Mouse (Mus musculus): ENCODE data around the gene AC134908.4. TPM values are rescaled to one million over a fixed set of nuclear protein-coding genes. Genes with fewer than 3 reads are reported as not detected.

AC134908.4 gene
- polyA plus RNA-seq, 1 experiment from 2014 or later = not detected

DNA sequence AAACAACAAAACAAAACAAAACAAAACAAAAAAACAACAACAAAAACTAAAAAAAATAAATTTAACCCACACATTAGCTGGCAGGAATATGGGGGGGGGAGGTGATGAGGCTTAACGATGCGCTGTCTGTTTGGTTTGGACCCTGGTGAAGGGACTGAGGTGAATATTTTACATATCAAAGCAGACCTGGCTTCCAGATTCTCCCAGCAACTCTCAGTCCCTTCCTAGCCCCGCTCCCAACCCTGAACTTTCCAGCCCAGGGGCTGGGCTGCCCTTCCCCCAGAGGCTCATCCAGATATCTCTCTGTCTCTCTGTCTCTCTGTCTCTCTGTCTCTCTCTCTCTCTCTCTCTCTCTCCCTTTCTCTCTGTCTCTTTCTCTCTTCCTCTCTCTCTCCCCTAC is 32.9 kb downstream of the AC134908.4 start:
- no peaks in the 10 kb centered on the region for H3K27me3 ChIP-seq (replicated peaks; ENCODE audit: control insufficient read depth, insufficient read depth, low read length)
- WGBS = 39% methylated on average over 3 of the region's 3 CpGs
- no peak overlapping the region for H3K4me2 ChIP-seq (ENCODE audit: low read depth, low read length)
- no peak overlapping the region for H3K4me3 ChIP-seq (ENCODE audit: low read length)
- ATAC-seq = no peak
- H3K4me1 ChIP-seq (ENCODE audit: control insufficient read depth, insufficient read depth, low read length) = no peaks in the 10 kb centered on the region
- H3K27ac ChIP-seq (ENCODE audit: low read length) = no peak overlapping the region
- no peak overlapping the region for H3K9ac ChIP-seq (ENCODE audit: low read depth, low read length)
- H3K36me3 ChIP-seq (ENCODE audit: control insufficient read depth, insufficient read depth, low read length) = no peaks in the 10 kb centered on the region
- no peaks in the 10 kb centered on the region for H3K9me3 ChIP-seq (ENCODE audit: control insufficient read depth, low read length)

DNA sequence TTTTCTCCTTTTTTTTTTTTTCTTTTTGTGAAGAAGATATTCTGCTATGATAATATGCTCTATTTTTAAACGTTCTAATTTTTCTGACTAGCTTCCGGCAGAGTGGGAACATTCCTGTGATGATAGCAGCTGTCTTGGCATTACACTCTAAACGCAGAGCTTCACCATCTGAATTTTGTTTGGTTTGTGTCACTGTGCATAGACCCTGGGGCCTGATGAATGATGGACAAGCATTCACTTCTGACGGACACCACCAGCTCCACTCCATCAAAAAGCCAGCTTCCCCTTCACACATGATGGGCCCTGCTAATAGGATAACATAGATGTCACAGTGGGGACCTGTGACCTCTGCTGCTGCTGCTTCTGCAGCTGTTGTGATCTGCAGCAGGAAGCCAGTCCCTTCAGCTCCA is 33.9 kb downstream of the AC134908.4 start:
- Histone ChIP-seq H3K4me3 (ENCODE audit: low read length) (no peak overlapping the region), H3K27me3 (replicated peaks; ENCODE audit: control insufficient read depth, insufficient read depth, low read length) (no peaks in the 10 kb centered on the region), H3K9me3 (ENCODE audit: control insufficient read depth, low read length) (no peaks in the 10 kb centered on the region), H3K4me2 (ENCODE audit: low read depth, low read length) (no peak overlapping the region), H3K9ac (ENCODE audit: low read depth, low read length) (no peak overlapping the region), H3K27ac (ENCODE audit: low read length) (no peak overlapping the region), H3K4me1 (ENCODE audit: control insufficient read depth, insufficient read depth, low read length) (no peaks in the 10 kb centered on the region), H3K36me3 (ENCODE audit: control insufficient read depth, insufficient read depth, low read length) (no peaks in the 10 kb centered on the region)
- ATAC-seq = no peak
- 34% methylated on average over 4 of the region's 4 CpGs for WGBS

DNA sequence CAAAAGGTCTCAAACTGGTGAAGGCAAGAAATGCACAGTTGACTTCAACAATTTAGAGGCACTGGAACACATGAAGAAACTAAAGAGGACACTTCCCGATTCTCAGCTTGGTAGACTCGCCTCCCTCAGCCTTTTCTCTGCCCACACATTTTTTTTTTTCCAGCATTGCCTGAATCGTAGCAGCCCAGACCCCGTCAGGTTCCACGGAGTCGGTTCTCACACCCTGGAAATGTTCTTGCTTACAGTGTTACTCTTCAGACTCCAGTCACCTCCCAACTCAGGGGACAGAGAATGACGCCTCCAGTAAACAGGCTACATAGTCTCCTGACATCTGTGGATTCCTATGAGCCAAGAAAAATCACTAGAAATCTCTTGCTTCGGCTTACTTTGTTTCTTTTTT is 35.3 kb downstream of the AC134908.4 start:
- 73% methylated on average over 8 of the region's 8 CpGs for WGBS
- no peak overlapping the region for H3K4me3 ChIP-seq (ENCODE audit: low read length)
- H3K4me2 ChIP-seq (ENCODE audit: low read depth, low read length) = no peak overlapping the region

DNA sequence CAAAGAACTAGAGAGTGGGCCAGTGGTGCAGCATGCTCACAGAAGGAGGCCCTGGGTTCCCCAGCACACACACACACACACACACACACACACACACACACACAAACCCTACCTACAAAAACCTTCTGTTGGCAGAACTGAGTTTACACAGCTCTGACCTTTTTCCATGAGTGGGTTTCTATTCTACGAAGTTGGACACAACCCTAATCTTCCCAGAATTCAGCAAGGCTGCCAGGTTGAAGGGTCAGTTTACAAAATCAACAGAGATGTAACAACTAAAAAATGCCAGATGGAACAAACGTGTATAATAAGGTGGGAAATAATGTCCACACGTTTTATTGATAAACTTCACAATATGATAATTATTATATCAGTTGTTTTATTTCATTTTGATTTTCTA is 37.8 kb downstream of the AC134908.4 start:
- H3K4me3 ChIP-seq (ENCODE audit: low read length) = no peak overlapping the region
- no peak overlapping the region for H3K9ac ChIP-seq (ENCODE audit: low read depth, low read length)
- H3K9me3 ChIP-seq (ENCODE audit: control insufficient read depth, low read length) = no peaks in the 10 kb centered on the region
- no peaks in the 10 kb centered on the region for H3K27me3 ChIP-seq (replicated peaks; ENCODE audit: control insufficient read depth, insufficient read depth, low read length)
- 63% methylated on average over 3 of the region's 3 CpGs for WGBS
- ATAC-seq = no peak
- H3K4me1 ChIP-seq (ENCODE audit: control insufficient read depth, insufficient read depth, low read length) = 0 out of 2 replicates have a peak, but pooled peaks cover 4% of the 10 kb centered on the region
- no peak overlapping the region for H3K4me2 ChIP-seq (ENCODE audit: low read depth, low read length)
- no peaks in the 10 kb centered on the region for H3K36me3 ChIP-seq (ENCODE audit: control insufficient read depth, insufficient read depth, low read length)
- H3K27ac ChIP-seq (ENCODE audit: low read length) = no peak overlapping the region

More for the DNA sequence above, 35.3 kb downstream of the AC134908.4 start:
- no peak overlapping the region for H3K27ac ChIP-seq (ENCODE audit: low read length)
- H3K27me3 ChIP-seq (replicated peaks; ENCODE audit: control insufficient read depth, insufficient read depth, low read length) = no peaks in the 10 kb centered on the region
- no peak for ATAC-seq
- no peaks in the 10 kb centered on the region for H3K9me3 ChIP-seq (ENCODE audit: control insufficient read depth, low read length)
- H3K4me1 ChIP-seq (ENCODE audit: control insufficient read depth, insufficient read depth, low read length) = 0 out of 2 replicates have a peak, but pooled peaks cover 4% of the 10 kb centered on the region
- no peak overlapping the region for H3K9ac ChIP-seq (ENCODE audit: low read depth, low read length)
- H3K36me3 ChIP-seq (ENCODE audit: control insufficient read depth, insufficient read depth, low read length) = no peaks in the 10 kb centered on the region

DNA sequence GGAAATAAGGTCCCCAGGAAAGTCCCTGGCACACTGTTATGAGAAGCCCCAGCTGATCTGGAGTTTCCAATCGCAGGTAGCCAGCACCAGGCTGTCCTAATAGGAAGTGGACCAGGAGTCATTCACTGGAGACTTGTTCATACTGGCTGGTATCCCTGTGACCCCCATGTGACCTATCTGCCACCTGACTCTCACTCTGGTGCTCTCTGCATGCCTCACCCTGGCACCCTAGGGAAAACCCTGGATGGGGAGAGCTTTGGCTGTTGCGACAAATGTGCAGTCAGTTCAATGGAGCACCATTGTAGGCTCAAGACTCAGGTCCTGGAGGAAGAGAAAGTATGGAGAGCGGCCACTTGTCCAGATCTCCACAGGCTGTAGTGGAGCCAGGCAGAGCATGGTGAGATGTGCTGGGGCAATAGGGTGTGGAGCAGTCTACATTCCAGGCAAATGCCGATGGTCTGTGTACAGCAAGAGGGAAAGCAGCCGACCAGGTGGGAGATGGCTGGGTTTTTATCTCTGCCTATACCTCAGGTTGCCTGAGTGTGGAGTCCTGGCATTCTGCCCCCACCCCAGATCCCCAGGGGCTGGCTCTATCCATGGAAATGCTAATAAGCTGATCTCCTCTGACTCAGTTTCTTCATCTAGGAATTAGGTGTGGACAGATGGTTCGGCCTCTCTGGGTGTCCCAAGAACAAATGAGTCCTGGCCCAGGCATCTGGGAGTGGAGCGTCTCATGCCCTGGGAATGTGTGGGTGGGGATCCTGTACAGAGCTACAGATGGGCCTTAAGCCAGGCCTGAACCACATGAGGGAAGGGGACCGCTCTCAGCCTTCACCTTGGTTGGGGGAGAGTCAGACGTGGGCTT is 38.8 kb downstream of the AC134908.4 start:
- no peaks in the 10 kb centered on the region for H3K36me3 ChIP-seq (ENCODE audit: control insufficient read depth, insufficient read depth, low read length)
- H3K4me2 ChIP-seq (ENCODE audit: low read depth, low read length) = no peak overlapping the region
- no peaks in the 10 kb centered on the region for H3K9me3 ChIP-seq (ENCODE audit: control insufficient read depth, low read length)
- 67% methylated on average over 9 of the region's 9 CpGs for WGBS
- no peaks in the 10 kb centered on the region for H3K27me3 ChIP-seq (replicated peaks; ENCODE audit: control insufficient read depth, insufficient read depth, low read length)
- H3K4me1 ChIP-seq (ENCODE audit: control insufficient read depth, insufficient read depth, low read length) = 0 out of 2 replicates have a peak, but pooled peaks cover 4% of the 10 kb centered on the region
- no peak overlapping the region for H3K4me3 ChIP-seq (ENCODE audit: low read length)
- H3K27ac ChIP-seq (ENCODE audit: low read length) = no peak overlapping the region
- ATAC-seq = peak; percentile 63; the same call in 1 of the 2 replicates
- H3K9ac ChIP-seq (ENCODE audit: low read depth, low read length) = no peak overlapping the region

DNA sequence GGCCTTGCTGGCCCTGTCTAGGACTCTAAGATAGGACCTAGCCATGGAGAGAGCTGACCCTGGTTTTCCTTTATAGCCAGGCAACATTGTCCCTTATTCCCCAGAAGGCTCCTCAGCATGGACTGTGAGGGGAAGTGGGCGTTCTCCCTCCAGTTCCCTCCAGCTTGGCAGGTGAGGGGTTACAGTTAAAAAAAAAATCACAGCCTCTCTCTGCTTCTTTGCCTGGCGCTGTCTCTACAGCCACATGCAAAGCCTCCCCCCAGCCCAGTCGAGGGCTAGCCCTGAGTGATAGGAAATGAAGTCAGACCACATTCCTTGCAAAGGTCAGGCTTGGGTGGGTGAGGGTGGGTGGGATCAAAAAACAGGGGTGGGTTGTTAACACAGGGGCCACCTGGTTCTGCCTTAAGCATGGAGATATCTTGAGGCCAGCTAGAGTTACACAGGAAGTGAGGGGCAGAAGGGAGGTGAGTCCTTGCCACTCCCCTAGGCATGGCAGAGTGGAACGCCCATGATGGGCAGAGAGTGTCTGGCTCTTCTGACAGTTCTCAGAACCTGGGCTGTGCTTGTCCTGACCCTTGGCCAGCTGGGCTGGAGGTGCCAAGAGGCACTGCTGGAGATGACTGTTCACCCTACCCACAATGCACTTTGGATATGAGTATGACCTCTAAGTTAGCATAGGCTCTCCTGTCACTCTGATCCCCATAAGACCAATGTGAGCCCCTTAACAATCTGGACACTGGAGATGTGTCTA is 39.7 kb downstream of the AC134908.4 start:
- Histone ChIP-seq H3K9ac (ENCODE audit: low read depth, low read length) (no peak overlapping the region), H3K27ac (ENCODE audit: low read length) (no peak overlapping the region), H3K9me3 (ENCODE audit: control insufficient read depth, low read length) (no peaks in the 10 kb centered on the region), H3K4me3 (ENCODE audit: low read length) (no peak overlapping the region), H3K4me1 (ENCODE audit: control insufficient read depth, insufficient read depth, low read length) (peaks cover 6% of the 10 kb centered on the region; the same call in 1 of the 2 replicates), H3K4me2 (ENCODE audit: low read depth, low read length) (no peak overlapping the region), H3K36me3 (ENCODE audit: control insufficient read depth, insufficient read depth, low read length) (no peaks in the 10 kb centered on the region), H3K27me3 (replicated peaks; ENCODE audit: control insufficient read depth, insufficient read depth, low read length) (no peaks in the 10 kb centered on the region)
- WGBS = 29% methylated on average over 4 of the region's 4 CpGs
- ATAC-seq = peak; percentile 70

DNA sequence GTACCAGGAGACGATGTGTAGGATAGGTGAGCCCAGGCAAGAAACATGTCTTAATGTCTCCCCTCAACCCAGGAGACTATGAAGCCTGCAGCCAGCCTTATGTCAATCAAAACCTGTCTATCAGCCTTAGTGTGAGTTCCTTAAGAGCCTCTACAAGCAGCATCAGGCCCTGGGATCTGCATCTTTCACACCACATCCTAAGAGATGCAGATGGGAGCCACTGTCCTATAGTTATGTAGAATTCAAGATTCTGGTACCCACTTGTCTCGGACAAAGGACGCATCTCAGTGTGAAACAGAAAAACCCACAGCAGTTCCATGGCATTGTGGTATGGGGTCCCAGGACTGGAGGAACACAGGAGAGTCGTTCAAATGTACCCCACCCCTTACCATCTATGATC is 40.4 kb downstream of the AC134908.4 start:
- 82% methylated on average over 4 of the region's 4 CpGs for WGBS
- H3K4me2 ChIP-seq (ENCODE audit: low read depth, low read length) = no peak overlapping the region

DNA sequence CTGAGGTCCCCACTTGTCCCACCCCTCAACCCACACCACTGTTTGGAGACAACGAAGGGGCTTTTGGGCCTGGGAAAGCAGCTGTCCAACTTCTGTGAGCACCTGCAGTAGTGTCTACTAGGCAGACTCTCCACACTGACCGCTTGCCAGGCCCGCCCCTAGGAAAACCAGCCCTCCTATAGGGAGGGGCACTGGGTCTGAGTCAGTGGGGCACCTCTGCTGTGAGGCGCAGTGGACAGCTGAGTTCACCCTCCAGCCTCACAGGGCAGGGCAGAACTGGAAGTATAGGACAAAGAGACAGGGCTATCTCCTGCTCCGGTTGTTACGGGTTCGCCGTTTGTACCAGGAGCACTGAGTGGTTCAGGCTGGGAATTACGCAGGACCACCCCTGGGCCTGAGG is 41.2 kb downstream of the AC134908.4 start, which contains the start of gene Msln:
Msln (minus strand) TSS at position 138 of the 400 bp plus-strand sequence.
- Histone ChIP-seq H3K9ac (ENCODE audit: low read depth, low read length) (no peak within 1 kb of the TSS), H3K4me2 (ENCODE audit: low read depth, low read length) (no peak within 1 kb of the TSS), H3K36me3 (ENCODE audit: control insufficient read depth, insufficient read depth, low read length) (no peaks in the 10 kb centered on the region), H3K27ac (ENCODE audit: low read length) (no peak within 1 kb of the TSS), H3K9me3 (ENCODE audit: control insufficient read depth, low read length) (no peaks in the 10 kb centered on the region), H3K4me3 (ENCODE audit: low read length) (no peak within 1 kb of the TSS), H3K27me3 (replicated peaks; ENCODE audit: control insufficient read depth, insufficient read depth, low read length) (no peaks in the 10 kb centered on the region), H3K4me1 (ENCODE audit: control insufficient read depth, insufficient read depth, low read length) (peaks cover 6% of the 10 kb centered on the region; the same call in 1 of the 2 replicates)
- WGBS = 76% methylated on average over 9 of the region's 9 CpGs
- ATAC-seq = no peak; the same call in 1 of the 2 replicates

More for the DNA sequence above, 40.4 kb downstream of the AC134908.4 start:
- Histone ChIP-seq H3K9me3 (ENCODE audit: control insufficient read depth, low read length) (no peaks in the 10 kb centered on the region), H3K9ac (ENCODE audit: low read depth, low read length) (no peak overlapping the region), H3K27ac (ENCODE audit: low read length) (no peak overlapping the region), H3K27me3 (replicated peaks; ENCODE audit: control insufficient read depth, insufficient read depth, low read length) (no peaks in the 10 kb centered on the region), H3K4me1 (ENCODE audit: control insufficient read depth, insufficient read depth, low read length) (peaks cover 6% of the 10 kb centered on the region; the same call in 1 of the 2 replicates), H3K4me3 (ENCODE audit: low read length) (no peak overlapping the region), H3K36me3 (ENCODE audit: control insufficient read depth, insufficient read depth, low read length) (no peaks in the 10 kb centered on the region)
- ATAC-seq = no peak

DNA sequence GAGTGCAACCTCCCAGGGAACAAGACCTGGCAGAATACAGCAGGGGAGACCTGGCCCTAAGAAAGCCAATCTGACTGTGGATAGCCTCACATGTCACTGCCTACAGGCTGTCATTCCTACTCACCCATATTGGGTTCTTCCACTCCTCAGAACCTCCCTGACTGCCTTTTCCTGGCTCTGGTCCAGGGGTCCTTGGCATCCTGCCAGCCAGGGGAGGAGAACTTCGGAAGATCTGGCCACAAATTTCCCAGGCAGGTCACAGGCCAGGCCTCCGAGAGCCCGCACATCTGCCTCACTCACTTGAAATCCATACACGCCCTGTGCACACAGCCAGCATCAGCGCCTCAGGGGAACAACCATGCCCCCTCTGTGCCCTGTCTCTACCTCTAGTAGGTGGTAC is 44.0 kb downstream of the AC134908.4 start:
- H3K9me3 ChIP-seq (ENCODE audit: control insufficient read depth, low read length) = no peaks in the 10 kb centered on the region
- WGBS = 32% methylated on average over 5 of the region's 5 CpGs
- no peaks in the 10 kb centered on the region for H3K27me3 ChIP-seq (replicated peaks; ENCODE audit: control insufficient read depth, insufficient read depth, low read length)
- no peak overlapping the region; the same call in 1 of the 2 replicates for H3K9ac ChIP-seq (ENCODE audit: low read depth, low read length)
- peaks cover 6% of the 10 kb centered on the region; the same call in 1 of the 2 replicates for H3K4me1 ChIP-seq (ENCODE audit: control insufficient read depth, insufficient read depth, low read length)
- H3K36me3 ChIP-seq (ENCODE audit: control insufficient read depth, insufficient read depth, low read length) = no peaks in the 10 kb centered on the region
- H3K27ac ChIP-seq (ENCODE audit: low read length) = no peak overlapping the region
- no peak overlapping the region for H3K4me2 ChIP-seq (ENCODE audit: low read depth, low read length)
- ATAC-seq = no peak
- no peak overlapping the region for H3K4me3 ChIP-seq (ENCODE audit: low read length)
